Mouse (Mus musculus) adrenal gland, postnatal 14 days (tissue): ENCODE data around the gene Vmn1r56. TPM values are rescaled to one million over a fixed set of nuclear protein-coding genes. Genes with fewer than 3 reads are reported as not detected.
"Not testable (repeated sequence)": the region's sequence is repeated elsewhere in the genome, so short reads cannot be mapped to it uniquely, and the experiment has no call there.

Experiments used
- DNase-seq: peaks from one replicate; pipeline ENCODE4 v3.0.0; 2021; ENCODE audit warnings: mixed read lengths
- long read RNA-seq, 2 experiments: library from polyadenylated mRNA; stranded (forward); transcript quantifications; one replicate each; pipeline ENCODE4 v2.0.0; 2021
- total RNA-seq: library from RNA; stranded (reverse); gene quantifications from 2 replicates; pipeline ENCODE4 v1.2.3, GENCODE M21; 2021

Vmn1r56 gene
- not detected in 2 replicates for total RNA-seq
- long read RNA-seq, experiment 1 = 0 reads
- long read RNA-seq, experiment 2 = 0 reads

- DNase-seq = not testable (repeated sequence)
These were observed at the start of gene Vmn1r56 for GRCm38 (mm10) chr7:5196647-5197046. TSS of gene Vmn1r56 (minus strand) at chr7:5196747.

- not testable (repeated sequence) for DNase-seq
These were observed 21.6 kb upstream of the Vmn1r56 start, which contains the start of gene Vmn1r57 for GRCm38 (mm10) chr7:5218193-5218592. TSS of gene Vmn1r57 (plus strand) at chr7:5218493.

GRCm38 (mm10) chr7:5149570-5149969 lies 47.0 kb downstream of the Vmn1r56 start, which contains the start of gene Vmn1r55:
TSS of gene Vmn1r55 (minus strand) at chr7:5149670.
- DNase-seq = not testable (repeated sequence)

Other genes starting within 250 kb of the Vmn1r56 start
- gene Sbk2, start 232.3 kb downstream of the Vmn1r56 start, total RNA-seq = 0.63 TPM in 1 of 2 replicates, not detected in the other
- 0.37 and 0.64 TPM in 2 replicates for gene Sbk3, start 225.6 kb downstream of the Vmn1r56 start, total RNA-seq
- gene Zfp579, start 200.6 kb downstream of the Vmn1r56 start, total RNA-seq = 17.8 and 20.5 TPM in 2 replicates
- 11.7 and 12.9 TPM in 2 replicates for gene Zfp524, start 182.3 kb downstream of the Vmn1r56 start, total RNA-seq
- gene Fiz1, start 182.1 kb downstream of the Vmn1r56 start, total RNA-seq = 22.7 and 25.8 TPM in 2 replicates
- not detected in 2 replicates for gene Gm44973, start 181.3 kb downstream of the Vmn1r56 start, total RNA-seq
- gene Zfp865, start 176.4 kb downstream of the Vmn1r56 start, total RNA-seq = 25.3 and 30.5 TPM in 2 replicates
- gene Ccdc106, start 176.2 kb downstream of the Vmn1r56 start, total RNA-seq = 1.3 and 2.7 TPM in 2 replicates
- gene 4632433K11Rik, start 162.6 kb downstream of the Vmn1r56 start, total RNA-seq = not detected in 2 replicates
- 4.7 and 5.5 TPM in 2 replicates for gene Zfp784, start 158.3 kb downstream of the Vmn1r56 start, total RNA-seq
- 10.0 and 12.9 TPM in 2 replicates for gene Zfp580, start 145.2 kb downstream of the Vmn1r56 start, total RNA-seq
- 166 and 184 TPM in 2 replicates for gene U2af2, start 134.6 kb downstream of the Vmn1r56 start, total RNA-seq
- gene Epn1, start 116.5 kb downstream of the Vmn1r56 start, total RNA-seq = 145 and 155 TPM in 2 replicates
- not detected in 2 replicates for gene Rfpl4, start 79.8 kb downstream of the Vmn1r56 start, total RNA-seq
- gene Rasl2-9, start 70.8 kb downstream of the Vmn1r56 start, total RNA-seq = 1.7 and 2.1 TPM in 2 replicates
- not detected in 2 replicates for gene Vmn1r55, start 47.1 kb downstream of the Vmn1r56 start, total RNA-seq
- not detected in 2 replicates for gene Vmn1r57, start 21.7 kb upstream of the Vmn1r56 start, total RNA-seq
- not detected in 2 replicates for gene Gm5065, start 153.8 kb upstream of the Vmn1r56 start, total RNA-seq
- not detected in 2 replicates for gene Nlrp2, start 154.3 kb upstream of the Vmn1r56 start, total RNA-seq
- gene Vmn1r58, start 216.6 kb upstream of the Vmn1r56 start, total RNA-seq = not detected in 2 replicates